Mouse (Mus musculus) hematopoietic multipotent progenitor cell, adult 10-12 weeks (in vitro differentiated cells): ENCODE results near the gene Erich6. TPM values are rescaled to one million over a fixed set of nuclear protein-coding genes. Genes with fewer than 3 reads are reported as not detected.

Experiments used
- polyA plus RNA-seq: library from polyadenylated mRNA; stranded (reverse); fragments of >175 nt; gene quantifications from 2 replicates; pipeline ENCODE4 v1.2.3, GENCODE M21; 2012; ENCODE audit warnings: low replicate concordance

Gene Erich6
- not detected in 2 replicates for polyA plus RNA-seq

GRCm38 (mm10) chr3:58636406-58637295 lies at the start of gene Erich6:
Gene Erich6, minus strand, starts transcription at chr3:58637207.

GRCm38 (mm10) chr3:58576137-58577066 lies 60.6 kb downstream of the Erich6 start, which contains the start of gene Selenot:
Gene Selenot, plus strand, starts transcription at chr3:58576636.

Other genes starting within 250 kb of the Erich6 start
- 24.4 and 65.4 TPM in 2 replicates for gene Tsc22d2, start 222.5 kb downstream of the Erich6 start, polyA plus RNA-seq
- gene Eif2a, start 111.4 kb downstream of the Erich6 start, polyA plus RNA-seq, result 2.3 and 4.8 TPM in 2 replicates
- 143 and 268 TPM in 2 replicates for gene Serp1, start 111.3 kb downstream of the Erich6 start, polyA plus RNA-seq
- gene Selenot, start 60.6 kb downstream of the Erich6 start, polyA plus RNA-seq, result 24.6 and 30.9 TPM in 2 replicates
- 11.6 and 37.8 TPM in 2 replicates for gene Siah2, start 55.2 kb upstream of the Erich6 start, polyA plus RNA-seq
- gene Mindy4b-ps, start 185.1 kb upstream of the Erich6 start, polyA plus RNA-seq, result not detected in 2 replicates
- not detected in 2 replicates for gene Clrn1, start 248.1 kb upstream of the Erich6 start, polyA plus RNA-seq